Mouse (Mus musculus) bone marrow, adult 2 months (tissue): ENCODE measurements at regions not wholly inside any gene's neighbourhood (a gene's known extent, or its start where the extent isn't known, plus 50 kb on each side); places are given as distances from the start of the nearest gene placed in this dataset.

Source experiments
- CTCF ChIP-seq: fragments of 200-500 bp; IDR thresholded peaks from 2 replicates; pipeline ENCODE4 v1.5.1; 2011; ENCODE audit warnings: low read length, control low read depth; ENCODE audit not compliant: control insufficient read depth, insufficient read depth
- POLR2A ChIP-seq: fragments of 200-500 bp; IDR thresholded peaks from 2 replicates; pipeline ENCODE4 v1.6.1; 2011; ENCODE audit warnings: low read depth, mild to moderate bottlenecking, control low read depth, low read length, borderline replicate concordance; ENCODE audit not compliant: control insufficient read depth

DNA sequence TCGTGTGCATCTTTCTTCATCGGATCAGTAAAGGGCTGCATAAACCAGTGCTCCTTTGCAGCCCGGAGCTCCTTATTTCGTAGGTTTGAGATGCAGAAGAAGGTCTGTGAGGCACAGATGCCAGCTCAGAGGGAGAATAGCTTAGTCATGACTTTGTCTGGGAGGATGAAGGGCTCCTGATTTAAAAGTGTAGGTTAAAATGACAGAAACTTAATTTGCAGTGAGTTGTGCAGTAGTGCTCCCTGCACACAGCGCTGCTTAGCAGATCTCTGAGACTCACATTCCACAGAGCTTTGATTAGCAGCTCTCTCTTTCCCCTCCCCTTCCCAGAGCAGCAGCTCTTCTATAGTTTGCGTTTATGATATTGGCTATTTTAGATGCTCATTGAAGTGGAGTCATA lies 200.9 kb downstream of the Vrk1 start:
- no peak for TF ChIP-seq CTCF
- no peak for TF ChIP-seq POLR2A
